Mouse (Mus musculus): Measurements from ENCODE around the gene Enthd1.

The Enthd1 gene

GRCm38 (mm10) chr15:80485601-80486000, 79.4 kb downstream of the Enthd1 start:
- DNase-seq (ENCODE audit: low spot score in 2 of 2) = no peak

- DNase-seq (ENCODE audit: low spot score in 2 of 2) = no peak
These were observed 81.8 kb downstream of the Enthd1 start for GRCm38 (mm10) chr15:80483041-80483705.

- DNase-seq (ENCODE audit: low spot score in 2 of 2) = no peak
These were observed 82.6 kb downstream of the Enthd1 start for GRCm38 (mm10) chr15:80482348-80482747.

GRCm38 (mm10) chr15:80474429-80475002, 90.4 kb downstream of the Enthd1 start:
- DNase-seq (ENCODE audit: low spot score in 2 of 2) = no peak

GRCm38 (mm10) chr15:80467876-80468275, 97.1 kb downstream of the Enthd1 start:
- no peak for DNase-seq (ENCODE audit: low spot score in 2 of 2)

- DNase-seq (ENCODE audit: low spot score in 2 of 2) = no peak
These were observed 102.8 kb downstream of the Enthd1 start for GRCm38 (mm10) chr15:80462106-80462505.

GRCm38 (mm10) chr15:80461446-80461845, 103.5 kb downstream of the Enthd1 start:
- DNase-seq (ENCODE audit: low spot score in 2 of 2) = no peak

GRCm38 (mm10) chr15:80460011-80460410, 104.9 kb downstream of the Enthd1 start:
- DNase-seq (ENCODE audit: low spot score in 2 of 2) = no peak

- no peak for DNase-seq (ENCODE audit: low spot score in 2 of 2)
These were observed 107.0 kb downstream of the Enthd1 start for GRCm38 (mm10) chr15:80457984-80458383.

- no peak for DNase-seq (ENCODE audit: low spot score in 2 of 2)
These were observed 110.5 kb downstream of the Enthd1 start for GRCm38 (mm10) chr15:80454486-80454885.

- DNase-seq (ENCODE audit: low spot score in 2 of 2) = no peak
These were observed 112.5 kb downstream of the Enthd1 start for GRCm38 (mm10) chr15:80452425-80452824.

- DNase-seq (ENCODE audit: low spot score in 2 of 2) = no peak
These were observed 118.8 kb downstream of the Enthd1 start for GRCm38 (mm10) chr15:80445956-80446687.

GRCm38 (mm10) chr15:80440195-80440594, 124.8 kb downstream of the Enthd1 start:
- no peak for DNase-seq (ENCODE audit: low spot score in 2 of 2)

GRCm38 (mm10) chr15:80438423-80438822, 126.5 kb downstream of the Enthd1 start:
- no peak for DNase-seq (ENCODE audit: low spot score in 2 of 2)

GRCm38 (mm10) chr15:80437996-80438395, 127.0 kb downstream of the Enthd1 start:
- DNase-seq (ENCODE audit: low spot score in 2 of 2) = no peak

- DNase-seq (ENCODE audit: low spot score in 2 of 2) = no peak
These were observed 128.0 kb downstream of the Enthd1 start for GRCm38 (mm10) chr15:80436961-80437360.

GRCm38 (mm10) chr15:80430324-80430723, 134.6 kb downstream of the Enthd1 start:
- no peak for DNase-seq (ENCODE audit: low spot score in 2 of 2)

- no peak for DNase-seq (ENCODE audit: low spot score in 2 of 2)
These were observed 146.8 kb downstream of the Enthd1 start for GRCm38 (mm10) chr15:80418146-80418545.

GRCm38 (mm10) chr15:80417066-80417465, 147.9 kb downstream of the Enthd1 start:
- DNase-seq (ENCODE audit: low spot score in 2 of 2) = no peak

GRCm38 (mm10) chr15:80415132-80415531, 149.8 kb downstream of the Enthd1 start:
- DNase-seq (ENCODE audit: low spot score in 2 of 2) = no peak

GRCm38 (mm10) chr15:80413988-80414721, 150.8 kb downstream of the Enthd1 start:
- peak; percentile 4 to 19 for DNase-seq (ENCODE audit: low spot score in 2 of 2)

- DNase-seq (ENCODE audit: low spot score in 2 of 2) = no peak
These were observed 151.9 kb downstream of the Enthd1 start for GRCm38 (mm10) chr15:80413070-80413469.
